Mouse (Mus musculus): ENCODE measurements around the gene Nmnat2.
A peak's percentile ranks its signal among the peaks of the same experiment; 100 is the strongest.

The Nmnat2 gene

DNA sequence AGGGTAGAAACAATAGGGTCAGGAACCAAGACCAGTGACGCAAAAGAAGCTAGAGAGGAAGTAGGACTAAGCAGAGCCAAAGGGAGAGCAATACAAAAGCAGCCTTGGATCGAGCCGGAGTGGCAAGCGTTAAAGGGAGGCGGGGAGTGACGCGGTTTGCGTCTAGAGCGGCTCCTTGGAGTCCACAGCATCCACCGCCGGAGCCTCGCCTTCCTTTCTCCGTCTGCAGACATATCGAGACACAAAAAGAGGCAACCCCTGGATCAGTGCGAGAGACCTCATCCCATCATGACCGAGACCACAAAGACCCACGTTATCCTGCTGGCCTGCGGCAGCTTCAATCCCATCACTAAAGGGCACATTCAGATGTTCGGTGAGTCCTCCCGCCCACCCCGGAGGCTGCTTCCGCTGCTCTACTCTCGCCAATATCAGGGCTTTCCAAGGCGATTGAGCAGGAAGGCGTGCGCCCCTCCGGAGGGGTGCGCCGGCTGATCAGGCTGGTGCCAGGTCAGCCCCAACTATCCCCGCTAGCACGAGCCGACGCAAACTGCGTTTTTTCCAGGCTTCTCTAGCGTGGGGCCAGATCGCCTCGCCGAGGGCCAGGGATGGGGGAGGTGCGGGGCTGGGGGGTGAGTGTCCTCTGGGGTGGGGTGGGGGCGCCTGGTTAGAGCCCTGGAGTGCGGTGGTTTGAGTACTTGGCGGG is at the start of gene Nmnat2:
Gene Nmnat2, plus strand, starts transcription at position 173 of the 703 bp plus-strand sequence.
- no peak for DNase-seq (ENCODE audit: low spot score in 2 of 2)

DNA sequence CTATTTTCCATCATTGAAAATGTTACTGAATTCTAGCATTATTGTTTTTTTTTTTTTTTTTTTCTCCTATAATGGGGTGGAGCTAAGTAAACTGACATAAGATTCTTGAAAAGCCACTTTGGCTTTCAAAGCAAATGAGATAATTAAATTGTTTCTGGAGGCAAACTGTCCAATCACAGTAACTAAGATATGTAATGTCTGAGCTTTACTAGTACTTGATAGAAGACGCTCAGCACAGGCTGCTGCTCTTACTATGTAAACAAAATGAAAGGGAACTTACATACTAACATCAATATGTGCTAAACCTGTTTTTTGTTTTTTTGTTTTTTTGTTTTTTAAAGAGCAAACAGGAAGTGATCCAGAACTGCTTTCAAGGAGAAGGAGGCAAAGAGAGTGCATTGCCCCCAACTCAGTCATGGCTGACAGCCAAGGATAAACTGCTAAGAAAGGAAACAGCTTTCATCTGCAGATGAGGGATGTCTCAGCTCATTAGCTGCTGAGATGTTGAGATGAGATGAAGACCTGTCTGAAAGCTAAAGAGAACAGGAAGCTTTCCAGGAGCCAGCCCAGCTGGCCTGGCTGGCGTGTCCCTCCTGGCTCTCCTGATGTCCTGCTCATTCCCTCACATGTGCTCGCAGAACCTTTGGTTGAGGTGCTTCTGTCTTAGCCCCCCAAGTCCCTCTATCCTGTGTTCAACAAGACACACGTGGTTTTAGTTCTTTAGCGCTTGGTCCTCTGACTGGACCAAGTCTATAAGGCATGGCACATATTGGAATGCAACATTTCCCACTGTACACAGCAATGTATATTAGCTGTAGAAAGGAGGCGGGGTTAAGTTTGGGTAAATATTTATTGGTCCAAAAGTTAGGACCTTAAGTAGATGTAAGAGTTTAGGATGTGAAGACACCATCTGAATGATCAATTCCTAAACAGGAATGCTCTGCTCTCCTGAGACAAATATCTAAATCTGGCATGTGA is 41.0 kb upstream of the Nmnat2 start:
- DNase-seq (ENCODE audit: low spot score in 2 of 2): no peak

DNA sequence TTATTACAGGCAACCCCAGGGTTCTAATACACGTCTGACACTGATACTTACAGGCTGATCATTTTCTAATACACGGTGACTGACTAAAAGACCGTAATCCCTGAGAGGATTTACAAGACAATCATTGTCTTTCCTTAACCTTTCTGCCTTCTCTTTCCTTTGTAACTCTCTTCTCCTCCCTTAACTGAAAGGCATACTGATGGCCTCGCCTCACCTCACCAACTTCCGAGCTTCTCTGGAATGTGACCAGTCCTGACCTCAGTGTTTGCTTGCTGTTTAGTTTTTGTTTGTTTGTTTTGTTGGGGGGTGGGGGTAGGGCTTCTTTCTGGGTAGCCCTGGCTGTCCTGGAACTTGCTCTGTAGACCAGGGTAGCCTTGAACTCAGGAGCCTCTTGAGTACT is 39.0 kb upstream of the Nmnat2 start:
- no peak for DNase-seq (ENCODE audit: low spot score in 2 of 2)

DNA sequence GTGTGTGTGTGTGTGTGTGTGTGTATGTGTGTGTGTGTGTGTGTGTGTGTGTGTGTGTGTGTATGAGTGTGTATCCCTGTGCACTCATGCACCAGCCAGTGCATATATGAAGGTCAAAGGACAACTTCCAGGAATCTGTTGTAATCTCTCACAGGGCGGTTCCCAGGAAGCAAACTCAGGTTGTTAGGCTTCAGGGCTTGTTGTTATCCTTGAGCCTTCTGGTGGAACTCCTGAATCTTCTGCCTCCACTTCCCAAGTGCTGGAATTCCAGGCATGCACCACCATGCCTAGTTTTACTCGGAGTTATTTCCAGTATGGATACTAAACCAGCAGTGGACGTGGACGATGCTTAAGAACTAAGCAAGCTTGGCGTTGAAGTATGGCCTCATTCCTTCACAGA is 37.9 kb upstream of the Nmnat2 start:
- no peak for DNase-seq (ENCODE audit: low spot score in 2 of 2)

DNA sequence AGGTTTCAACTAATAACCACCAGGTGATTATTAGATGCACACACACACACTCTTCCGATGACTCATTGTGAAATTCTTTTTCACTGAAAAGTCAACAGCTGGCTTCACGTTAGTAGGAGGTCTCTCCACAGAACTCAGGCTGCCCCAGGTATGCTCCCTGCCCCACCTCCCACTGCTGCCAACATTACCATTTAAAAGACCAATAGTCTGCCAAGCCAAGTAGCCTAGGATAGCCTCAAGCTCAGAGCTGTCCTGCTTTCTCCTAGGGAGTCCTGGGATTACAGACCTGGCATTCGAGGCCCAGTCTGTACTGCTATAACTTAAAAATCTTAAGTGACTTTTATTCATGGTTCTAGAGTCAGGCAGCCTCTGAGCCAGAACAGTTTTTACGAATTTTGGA is 37.2 kb upstream of the Nmnat2 start:
- no peak for DNase-seq (ENCODE audit: low spot score in 2 of 2)

DNA sequence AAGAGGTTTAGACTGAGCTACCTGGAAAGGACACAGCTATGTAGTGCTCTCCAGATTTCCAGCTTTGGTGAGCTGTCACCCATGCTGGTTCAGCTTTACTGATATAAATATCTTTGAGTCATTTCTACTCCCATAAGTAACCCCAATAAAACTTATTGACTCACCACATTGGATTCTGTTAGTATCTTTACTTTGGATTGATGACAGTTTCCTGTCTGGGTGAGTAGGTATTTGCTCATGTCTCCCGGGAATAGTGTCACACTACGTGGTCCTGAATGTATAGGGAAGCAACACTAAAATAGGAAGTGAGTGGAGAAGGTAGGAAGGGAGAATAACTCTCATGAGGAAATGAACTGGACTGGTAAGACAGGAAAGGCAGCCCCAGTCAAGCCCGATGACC is 33.0 kb upstream of the Nmnat2 start:
- no peak for DNase-seq (ENCODE audit: low spot score in 2 of 2)

DNA sequence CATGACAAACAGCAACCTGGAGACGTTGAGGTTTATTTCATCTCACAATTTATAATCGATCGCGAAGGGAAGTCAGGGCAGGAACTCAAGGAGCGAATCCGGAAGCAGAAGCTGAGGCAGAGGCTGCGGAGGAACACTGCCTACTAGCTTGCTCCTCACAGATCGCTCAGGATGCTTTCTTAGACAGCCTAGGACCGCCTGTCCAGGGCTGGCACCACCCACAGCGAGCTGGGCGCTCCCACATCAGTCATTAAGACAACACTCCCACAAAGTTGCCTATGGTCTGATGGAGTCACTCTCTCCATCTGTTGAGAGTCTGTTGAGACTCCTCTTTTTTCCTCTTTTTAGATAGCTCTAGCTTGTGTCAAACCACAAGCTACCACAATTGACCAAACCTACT is 20.8 kb upstream of the Nmnat2 start:
- DNase-seq (ENCODE audit: low spot score in 2 of 2): no peak

DNA sequence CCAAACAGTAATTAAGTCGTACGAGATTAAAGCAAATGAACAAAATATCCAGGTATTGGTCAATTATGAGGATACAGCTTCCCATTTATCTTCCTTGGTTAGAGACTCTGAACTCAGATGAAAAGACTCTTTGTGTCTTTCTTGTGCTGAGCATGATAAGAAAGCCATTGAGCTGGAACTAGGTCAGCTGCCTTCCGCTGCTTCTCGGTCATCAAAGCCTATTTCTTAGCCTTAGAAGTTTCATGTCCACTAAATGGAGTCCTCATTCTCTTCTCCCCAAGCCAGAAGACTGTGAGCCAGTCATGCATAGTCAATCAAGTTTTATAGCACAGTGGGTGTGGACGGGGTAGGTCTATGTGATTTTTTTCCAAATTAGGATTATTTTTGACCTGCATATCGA is 19.3 kb upstream of the Nmnat2 start:
- DNase-seq (ENCODE audit: low spot score in 2 of 2): no peak

DNA sequence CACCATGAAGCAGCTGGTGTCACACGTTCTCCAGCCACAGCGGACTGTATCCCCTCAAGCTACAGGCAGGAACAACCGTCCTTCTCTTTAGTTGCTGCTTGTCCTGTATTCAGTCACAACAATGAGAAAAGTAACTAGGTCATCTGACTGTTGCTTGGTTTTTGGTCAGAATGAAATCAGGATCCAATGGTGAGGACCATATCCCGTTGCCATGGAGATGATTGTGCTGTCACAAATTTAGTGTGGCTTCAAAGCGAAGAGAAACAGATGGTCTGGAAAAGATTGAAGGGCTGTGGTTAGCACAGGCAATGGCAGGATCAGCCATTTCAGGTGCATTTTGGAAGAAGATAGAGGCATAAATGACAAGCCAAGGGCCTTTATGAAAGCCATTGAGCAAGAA is 18.4 kb upstream of the Nmnat2 start:
- no peak for DNase-seq (ENCODE audit: low spot score in 2 of 2)

DNA sequence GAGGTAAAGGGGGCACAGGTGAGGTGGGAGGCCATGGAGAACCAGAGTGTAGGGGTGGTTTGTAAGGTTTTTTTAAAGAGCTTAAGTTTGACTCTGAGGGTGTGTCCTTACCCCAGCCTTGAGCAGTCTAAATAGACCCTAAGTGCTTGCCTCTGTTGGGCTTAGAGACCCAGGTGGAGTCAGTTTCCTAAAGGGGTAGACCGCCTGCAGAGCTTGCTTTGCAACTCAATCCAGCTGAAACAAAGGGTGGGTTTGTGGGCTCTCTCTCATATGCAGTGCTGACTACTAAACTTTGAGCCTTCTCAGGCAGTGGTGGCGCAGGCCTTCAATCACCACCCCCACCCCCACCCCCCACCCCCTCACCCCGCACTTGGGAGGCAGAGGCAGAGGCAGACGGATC is 11.8 kb upstream of the Nmnat2 start:
- no peak for DNase-seq (ENCODE audit: low spot score in 2 of 2)

DNA sequence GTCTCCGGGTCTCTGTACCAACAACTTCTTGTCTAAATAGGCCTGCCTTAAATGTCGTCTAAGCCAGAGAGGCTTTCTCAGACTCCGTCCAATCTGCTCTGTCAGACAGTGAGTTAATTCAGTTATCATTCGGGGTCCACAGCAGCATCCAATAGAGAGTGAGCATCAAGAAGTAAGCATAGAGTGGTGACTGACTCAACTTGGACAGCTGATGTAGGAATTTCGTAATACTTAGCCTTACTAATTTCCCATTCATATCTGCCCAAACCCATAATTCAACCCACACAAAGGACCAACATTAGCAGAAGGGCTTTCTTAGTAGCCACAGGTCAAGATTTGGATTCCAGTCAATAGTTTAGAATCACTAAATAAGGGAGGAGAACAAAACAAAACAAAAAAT is 626 bp upstream of the Nmnat2 start:
- no peak for DNase-seq (ENCODE audit: low spot score in 2 of 2)

DNA sequence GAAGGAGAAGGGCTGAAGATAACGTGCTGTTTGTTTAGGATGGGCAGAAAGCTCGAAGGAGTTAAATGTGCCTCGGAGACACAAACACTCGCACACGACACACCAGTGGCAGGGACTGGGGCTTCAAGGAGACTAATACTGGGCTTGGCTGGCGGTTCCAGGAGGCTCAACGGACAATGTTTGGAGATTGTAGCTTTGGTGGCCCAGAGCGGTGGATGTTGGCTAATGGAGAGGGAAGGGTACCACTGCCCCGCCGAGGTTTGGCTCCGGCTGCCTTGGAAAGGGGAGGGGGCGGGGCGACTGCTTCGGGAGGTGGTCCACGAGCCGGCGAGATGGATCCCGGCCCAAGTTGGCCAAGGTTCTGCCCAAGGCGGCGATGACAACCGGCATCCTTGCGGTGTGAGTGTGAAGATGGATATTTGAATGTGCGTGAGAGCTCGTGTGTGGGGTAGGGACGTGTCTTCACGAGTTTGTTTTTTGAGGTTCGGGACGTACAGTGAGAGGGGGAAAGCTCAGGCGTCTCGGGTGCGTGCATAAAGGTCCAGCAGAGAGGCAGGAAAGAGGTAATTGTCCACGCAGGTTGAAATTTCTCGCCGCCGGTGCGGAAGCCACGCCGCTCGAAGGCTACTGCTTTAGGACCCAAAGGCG is 895 bp downstream of the Nmnat2 start:
- no peak for DNase-seq (ENCODE audit: low spot score in 2 of 2)

DNA sequence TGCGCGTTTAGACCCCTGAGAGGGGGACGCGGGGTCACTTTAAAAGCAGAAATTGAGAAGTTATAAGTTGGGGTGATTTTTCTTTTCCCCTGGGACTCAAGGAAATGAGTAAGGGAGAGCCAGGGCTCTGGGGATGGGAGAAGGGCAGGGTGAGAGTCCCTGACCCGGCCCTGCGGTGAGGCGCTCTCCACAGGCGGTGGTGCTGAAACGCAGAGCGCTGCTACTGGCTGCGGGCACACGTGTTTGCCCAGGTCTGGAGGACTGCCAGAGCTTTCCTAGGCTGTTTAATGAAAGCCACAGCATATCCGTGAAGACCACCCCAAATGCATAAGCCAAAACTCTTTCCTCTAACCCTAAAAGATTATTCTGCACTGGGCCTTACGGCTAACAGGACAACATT is 1.4 kb downstream of the Nmnat2 start:
- peak; percentile 33 to 80 for DNase-seq (ENCODE audit: low spot score in 2 of 2)

DNA sequence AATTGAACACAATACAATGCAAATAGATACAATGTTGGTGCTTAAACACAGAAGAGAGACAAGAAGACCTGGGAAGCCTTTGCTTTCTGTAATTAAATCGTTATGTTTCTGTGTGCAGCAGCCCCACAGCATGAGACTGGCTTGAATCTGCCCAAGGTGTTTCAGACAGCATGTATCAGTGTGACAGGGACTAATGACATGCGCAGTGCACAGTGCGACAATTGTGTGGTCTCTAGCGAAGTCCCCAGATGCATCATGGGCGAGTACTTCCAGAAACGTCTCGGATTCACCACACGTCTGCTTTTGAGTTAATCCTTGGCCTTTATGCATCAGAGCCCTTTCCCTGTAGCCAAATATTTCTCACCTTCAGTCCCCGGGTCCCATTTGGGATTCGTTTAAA is 9.6 kb downstream of the Nmnat2 start:
- no peak for DNase-seq (ENCODE audit: low spot score in 2 of 2)

DNA sequence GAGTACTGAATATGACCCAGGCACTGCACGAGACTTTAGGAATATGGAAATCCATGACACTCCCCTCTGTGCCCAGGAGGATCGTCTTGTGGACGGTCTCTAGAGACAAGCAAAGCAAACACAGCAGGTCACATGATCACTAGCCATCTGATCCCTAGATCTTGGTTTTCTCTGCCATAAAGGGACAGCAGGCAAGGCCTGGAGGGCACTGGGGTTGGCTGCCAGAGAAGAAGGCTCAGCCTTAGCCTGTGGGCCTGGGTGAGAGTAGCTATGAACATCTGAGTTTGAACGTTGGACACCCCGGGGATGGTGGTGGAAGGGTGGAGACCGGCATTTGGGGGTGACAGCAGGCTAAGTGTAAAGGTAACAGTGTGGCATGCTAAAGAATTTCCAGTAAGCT is 11.4 kb downstream of the Nmnat2 start:
- DNase-seq (ENCODE audit: low spot score in 2 of 2): no peak

DNA sequence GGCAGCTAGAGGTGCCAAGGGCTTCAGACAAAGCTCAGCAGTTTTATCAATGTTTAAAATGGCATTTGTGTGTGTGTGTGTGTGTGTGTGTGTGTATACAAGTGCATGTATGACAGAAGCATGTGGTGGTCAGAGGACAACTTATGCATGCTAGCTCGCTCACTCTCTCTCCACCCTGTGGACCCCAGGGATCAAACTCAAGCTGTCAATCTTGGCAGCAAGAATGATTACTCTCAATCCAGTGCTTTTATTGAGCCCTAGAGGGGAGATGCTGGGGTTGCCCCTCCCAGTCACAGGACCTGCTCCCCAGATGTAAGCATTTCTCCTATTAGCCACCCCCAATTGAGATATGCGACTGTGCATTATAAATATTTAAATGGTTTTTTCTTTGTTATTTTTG is 11.9 kb downstream of the Nmnat2 start:
- DNase-seq (ENCODE audit: low spot score in 2 of 2): no peak

DNA sequence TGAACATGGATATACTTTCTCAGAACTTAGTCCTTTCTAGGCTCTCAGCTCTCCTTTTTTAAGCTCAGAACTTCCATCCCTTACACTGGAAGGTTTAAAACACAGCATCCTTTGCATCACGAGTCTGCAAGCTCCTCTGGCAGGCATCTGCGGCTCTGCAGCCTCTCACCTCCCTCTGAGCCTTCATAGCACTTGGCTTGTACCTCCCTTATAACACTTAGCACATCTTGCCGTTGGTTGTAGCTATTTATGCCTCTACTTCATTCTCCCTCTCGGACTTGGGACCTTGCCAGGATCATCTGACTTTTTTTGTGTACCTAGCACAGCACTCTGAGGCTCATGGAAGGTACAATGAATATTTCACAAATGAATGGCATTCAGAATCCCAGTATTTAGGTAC is 14.3 kb downstream of the Nmnat2 start:
- DNase-seq (ENCODE audit: low spot score in 2 of 2): no peak

DNA sequence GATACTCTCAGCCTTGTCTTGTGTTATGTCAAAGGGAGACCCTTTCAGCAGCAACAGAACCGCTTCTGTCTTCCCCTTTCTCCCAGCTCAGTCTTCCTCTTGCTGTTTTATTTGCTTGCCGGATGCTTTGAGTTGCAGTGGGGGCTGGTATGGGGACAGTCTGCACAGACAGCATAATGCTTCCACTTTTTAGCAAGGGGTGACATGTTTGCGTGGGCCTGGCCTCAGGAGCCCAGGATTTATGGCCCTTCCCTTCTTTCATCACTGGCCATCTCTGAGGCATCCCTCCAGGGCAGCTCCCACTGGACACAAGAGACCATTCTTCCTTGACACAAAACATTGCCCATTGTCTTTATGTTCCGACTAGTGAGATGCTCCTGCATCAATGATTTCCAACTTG is 18.2 kb downstream of the Nmnat2 start:
- DNase-seq (ENCODE audit: low spot score in 2 of 2): no peak

DNA sequence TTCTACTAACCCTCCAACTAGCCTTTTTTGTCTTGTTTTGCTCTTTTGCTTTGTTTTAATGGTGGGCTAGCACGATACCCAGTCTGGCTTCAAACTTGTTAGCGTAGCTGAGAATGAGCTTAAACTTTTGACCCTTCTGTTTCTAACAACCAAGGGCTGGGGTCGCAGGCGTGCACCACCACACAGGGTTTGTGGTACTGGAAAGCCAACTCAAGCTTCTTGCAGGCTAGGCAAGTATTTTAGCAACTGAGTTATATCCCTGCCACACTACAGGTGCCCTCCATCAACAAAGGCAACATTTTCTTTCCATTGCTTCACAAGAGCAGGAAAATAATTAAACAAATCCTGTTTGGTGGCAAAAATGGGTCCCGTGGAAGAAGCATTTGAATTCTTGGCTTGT is 18.6 kb downstream of the Nmnat2 start:
- DNase-seq (ENCODE audit: low spot score in 2 of 2): no peak

DNA sequence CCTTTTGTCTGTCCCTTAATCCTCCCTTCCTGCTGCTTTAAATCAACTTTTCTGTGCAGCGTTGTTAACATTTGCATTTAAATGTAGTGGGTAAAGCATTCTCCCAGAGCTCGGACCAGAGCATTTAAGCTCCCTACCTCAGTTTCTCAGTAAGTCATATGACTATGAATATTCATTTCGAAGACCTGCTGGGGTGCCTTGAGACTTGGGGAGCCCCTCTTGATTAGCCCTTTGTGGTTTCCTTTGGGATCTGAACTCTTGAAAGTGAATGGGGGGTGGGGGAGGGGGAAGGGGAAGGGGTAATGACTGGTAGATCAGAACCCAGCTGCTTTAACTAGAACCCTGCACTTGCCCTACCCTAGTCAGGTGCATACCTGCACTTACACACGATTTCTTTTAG is 19.1 kb downstream of the Nmnat2 start:
- no peak for DNase-seq (ENCODE audit: low spot score in 2 of 2)

DNA sequence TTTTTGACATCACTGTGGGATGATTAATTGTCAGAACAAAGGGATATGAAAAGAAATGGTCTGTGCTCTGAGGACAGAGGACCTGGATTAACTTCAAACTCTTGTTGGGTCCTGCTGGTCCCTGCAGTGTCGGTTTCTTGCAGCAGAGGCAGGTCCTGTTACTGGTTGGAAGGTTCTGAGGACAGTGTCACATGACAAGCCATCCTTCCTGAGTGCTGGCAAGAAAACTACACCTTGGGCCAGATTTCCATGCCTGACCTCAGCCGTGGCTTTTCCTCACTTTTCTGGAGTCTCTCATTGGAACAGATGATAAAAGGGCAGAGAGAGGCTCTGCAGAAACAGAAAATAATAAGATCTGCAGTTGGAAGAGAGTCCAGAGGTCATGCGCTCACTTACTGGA is 20.4 kb downstream of the Nmnat2 start:
- DNase-seq (ENCODE audit: low spot score in 2 of 2): no peak

DNA sequence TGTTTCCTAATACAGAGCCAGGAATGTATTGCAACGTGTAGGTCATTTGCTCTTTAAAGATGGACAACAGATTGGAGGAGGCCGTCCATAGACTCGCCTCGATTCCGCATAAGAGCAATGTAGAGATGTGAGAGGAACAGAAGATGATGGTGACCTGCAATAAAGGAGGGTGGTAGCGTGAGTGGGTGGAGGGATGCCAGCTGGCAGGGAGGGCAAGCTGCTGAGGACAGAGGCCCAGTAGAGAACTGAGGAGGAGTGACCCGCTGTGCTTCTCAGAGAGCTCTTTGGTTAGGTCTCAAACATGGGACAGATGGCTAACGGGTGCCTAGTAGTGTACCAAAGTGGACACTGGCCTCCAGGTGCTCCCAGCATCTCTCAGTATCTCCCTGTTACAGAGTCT is 23.9 kb downstream of the Nmnat2 start:
- DNase-seq (ENCODE audit: low spot score in 2 of 2): no peak

DNA sequence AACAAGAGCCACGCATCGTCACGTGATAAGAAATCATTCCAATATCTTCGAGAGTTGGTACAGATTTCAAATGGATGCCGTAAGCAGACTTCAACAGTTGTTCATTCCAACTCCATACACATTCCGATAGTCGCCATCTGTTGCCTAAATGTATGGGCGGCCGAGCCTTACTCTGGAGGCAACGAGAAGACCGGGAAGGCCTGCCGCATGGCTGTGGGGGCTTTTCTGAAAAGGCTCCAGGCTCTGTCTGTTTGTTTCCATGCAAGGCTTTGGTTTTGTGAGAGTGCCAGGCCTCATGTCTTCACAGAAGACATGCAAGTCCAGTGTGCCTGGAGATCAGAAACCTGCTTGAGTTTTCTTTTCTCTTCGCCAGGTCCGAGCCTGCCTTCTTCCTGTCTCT is 28.6 kb downstream of the Nmnat2 start:
- DNase-seq (ENCODE audit: low spot score in 2 of 2): no peak

Measured in urinary bladder, postnatal 4 days (tissue).